Mouse (Mus musculus) large intestine, adult 2 months (tissue): ENCODE measurements at regions not wholly inside any gene's neighbourhood (a gene's known extent, or its start where the extent isn't known, plus 50 kb on each side); places are given as distances from the start of the nearest gene placed in this dataset.

ENCODE experiments used
- DNase-seq: peaks from one replicate; pipeline ENCODE4 v3.0.0-alpha.2; 2012; ENCODE audit warnings: low read depth, low spot score
- WGBS: fragments of 180-500 bp; shearing (Covaris S2); methylation state at CpG from one replicate; pipeline ENCODE4 v1.1.7; 2018; 5-methylcytosine and 5-hydroxymethylcytosine counted together

DNA sequence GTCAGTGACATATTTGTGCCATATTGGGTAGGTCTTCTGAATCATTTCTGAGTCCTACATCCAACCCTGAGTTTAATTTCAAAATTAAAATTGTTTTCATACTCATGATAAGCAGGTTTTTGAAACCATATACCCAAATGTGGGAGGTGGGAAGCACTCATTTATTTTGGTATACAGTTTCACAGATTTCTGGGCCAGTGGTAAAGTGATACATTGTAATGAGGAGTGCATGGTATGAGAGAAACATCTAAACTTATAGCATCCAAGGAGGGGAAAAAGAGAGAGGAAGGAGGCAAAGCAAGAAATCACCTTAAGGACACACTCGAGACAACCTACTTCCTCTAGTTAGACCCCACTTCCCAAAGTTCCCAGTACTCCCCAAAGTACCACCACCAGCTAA is 157.6 kb downstream of the Mreg start:
- 97% methylated on average over 1 of the region's 1 CpGs for WGBS
- no peak for DNase-seq

DNA sequence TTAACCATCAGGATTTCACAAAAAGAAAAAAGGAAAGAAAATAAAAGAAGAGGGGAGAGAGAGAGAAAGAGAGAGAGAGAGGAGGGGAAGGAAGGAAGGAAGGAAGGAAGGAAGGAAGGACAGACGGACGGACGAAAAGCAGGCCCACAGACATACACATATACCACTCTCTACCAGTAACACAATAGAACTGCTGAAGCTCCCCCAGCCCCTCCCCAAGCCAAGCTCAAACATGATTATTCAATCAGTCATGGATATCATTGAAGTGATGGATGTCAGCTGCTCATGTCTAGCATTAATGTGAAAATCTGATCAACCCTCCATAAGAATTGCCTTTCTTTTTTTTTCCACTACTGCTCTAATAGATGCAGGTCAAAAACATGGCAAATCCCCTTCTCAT is 161.2 kb downstream of the Mreg start:
- 98% methylated on average over 3 of the region's 3 CpGs for WGBS
- DNase-seq, result no peak

DNA sequence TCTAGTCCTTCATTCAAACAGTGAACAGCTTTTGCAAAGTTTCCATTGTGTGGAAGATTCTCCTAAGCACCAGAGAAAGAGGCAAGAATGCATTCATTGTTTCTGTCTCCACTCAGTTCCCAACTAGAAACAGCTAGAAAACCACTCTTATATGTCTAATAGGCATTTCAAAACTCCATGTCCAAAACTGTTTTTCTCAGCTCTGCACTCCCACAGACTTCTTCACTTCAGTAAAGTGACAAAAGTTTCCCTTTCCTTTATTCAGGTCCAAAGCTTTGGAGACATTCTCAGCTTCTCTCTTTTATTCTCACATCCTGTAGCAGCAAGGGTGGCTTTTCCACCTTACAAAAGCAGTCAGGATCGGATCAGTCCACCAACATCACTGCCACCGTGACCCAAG is 166.0 kb downstream of the Mreg start:
- no peak for DNase-seq
- 78% methylated on average over 2 of the region's 2 CpGs for WGBS

DNA sequence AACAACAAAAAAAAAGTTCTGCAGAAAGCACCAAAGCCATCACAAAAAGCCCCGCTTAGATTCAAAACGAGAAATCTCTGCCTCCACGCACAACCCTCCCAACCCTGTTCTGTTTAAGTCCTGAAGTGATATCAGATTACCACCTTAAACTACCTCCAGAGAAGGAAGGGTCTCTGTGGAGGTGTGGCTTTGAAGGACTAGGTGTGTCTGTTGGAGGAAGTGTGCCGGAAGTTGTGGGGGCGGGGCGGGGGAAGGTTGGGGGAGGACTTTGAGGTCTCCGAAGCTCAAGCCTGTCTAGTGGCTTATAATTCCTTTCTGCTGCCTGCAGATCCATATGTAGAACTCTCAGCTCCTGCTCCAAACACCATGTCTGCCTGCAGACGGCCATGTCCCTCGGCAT is 173.6 kb downstream of the Mreg start:
- WGBS, result 76% methylated on average over 9 of the region's 9 CpGs
- no peak for DNase-seq

DNA sequence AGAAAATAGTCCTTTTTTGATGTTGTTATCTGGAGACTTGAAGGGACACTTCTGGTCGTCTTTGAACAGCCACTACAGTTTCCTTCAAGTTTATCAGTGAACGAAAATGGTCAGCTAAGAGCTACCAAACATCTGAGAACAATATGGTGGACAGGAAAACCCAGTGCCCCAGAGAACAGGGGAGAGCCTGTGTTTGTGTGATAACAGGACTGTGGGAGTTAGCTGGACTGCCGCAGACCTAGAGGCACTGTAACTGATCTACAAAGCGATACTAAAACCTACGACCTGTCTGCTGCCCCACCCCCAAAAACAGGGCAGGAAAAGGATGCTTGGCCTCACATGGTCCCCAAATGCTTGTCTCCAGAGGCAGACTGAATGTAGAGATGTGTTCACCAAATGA is 175.5 kb downstream of the Mreg start:
- no peak for DNase-seq
- 80% methylated on average over 5 of the region's 5 CpGs for WGBS

DNA sequence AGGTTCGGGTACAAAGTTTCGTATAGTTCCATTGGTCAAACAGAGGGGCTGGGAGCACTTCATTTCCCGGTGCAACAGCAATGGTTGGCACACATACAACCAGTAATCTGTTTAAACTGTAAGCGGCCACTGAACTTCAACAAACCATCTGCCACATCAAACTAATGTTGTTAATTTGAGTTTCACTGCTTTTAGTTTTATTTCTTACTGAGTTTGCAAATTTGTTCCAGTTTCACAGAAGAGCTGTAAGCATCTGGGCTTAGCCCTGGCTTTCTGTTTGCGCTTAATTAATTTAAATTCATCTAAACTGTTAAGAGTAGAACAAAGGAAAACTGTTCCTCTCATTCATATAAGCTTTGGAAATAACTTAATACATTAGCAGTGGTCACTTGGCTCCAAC is 176.0 kb downstream of the Mreg start:
- no peak for DNase-seq
- 42% methylated on average over 5 of the region's 5 CpGs for WGBS

DNA sequence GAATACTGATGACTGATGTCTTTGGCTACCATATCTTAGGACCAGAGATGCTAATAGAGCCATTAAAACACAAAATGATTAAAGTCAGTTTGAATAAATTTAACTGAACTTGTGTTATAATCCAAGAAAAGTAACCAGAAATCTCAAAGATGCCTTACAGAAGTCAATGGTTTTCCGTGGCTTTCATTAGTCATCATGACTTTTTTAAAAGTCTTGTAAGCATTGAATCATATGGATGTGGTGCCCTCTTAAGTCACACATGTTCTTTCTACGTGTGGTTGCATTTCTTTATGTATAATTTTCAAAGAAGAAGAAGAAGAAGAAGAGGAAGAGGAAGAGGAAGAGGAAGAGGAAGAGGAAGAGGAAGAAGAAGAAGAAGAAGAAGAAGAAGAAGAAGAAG is 178.2 kb downstream of the Mreg start:
- DNase-seq, result no peak
- 81% methylated on average over 2 of the region's 2 CpGs for WGBS

DNA sequence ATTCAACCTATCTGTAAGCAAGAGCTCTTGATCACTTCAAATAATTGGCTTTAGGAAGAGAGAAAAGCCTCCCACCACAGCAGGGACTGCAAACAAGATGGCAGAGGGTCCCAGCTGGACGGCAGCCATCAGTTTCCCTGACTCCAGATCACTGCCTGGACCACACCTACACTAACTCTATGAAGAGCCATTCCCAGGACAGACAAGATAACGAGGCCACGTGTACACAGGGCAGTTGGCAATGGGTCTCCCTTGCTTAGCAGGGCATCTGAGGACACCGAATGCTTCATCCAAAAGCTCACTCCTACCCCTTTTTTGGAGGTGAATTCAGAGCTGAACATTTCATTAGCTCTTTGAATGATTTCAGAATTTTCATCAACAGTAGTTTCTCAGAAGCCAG is 179.9 kb downstream of the Mreg start:
- DNase-seq, result no peak
- 57% methylated on average over 4 of the region's 4 CpGs for WGBS

DNA sequence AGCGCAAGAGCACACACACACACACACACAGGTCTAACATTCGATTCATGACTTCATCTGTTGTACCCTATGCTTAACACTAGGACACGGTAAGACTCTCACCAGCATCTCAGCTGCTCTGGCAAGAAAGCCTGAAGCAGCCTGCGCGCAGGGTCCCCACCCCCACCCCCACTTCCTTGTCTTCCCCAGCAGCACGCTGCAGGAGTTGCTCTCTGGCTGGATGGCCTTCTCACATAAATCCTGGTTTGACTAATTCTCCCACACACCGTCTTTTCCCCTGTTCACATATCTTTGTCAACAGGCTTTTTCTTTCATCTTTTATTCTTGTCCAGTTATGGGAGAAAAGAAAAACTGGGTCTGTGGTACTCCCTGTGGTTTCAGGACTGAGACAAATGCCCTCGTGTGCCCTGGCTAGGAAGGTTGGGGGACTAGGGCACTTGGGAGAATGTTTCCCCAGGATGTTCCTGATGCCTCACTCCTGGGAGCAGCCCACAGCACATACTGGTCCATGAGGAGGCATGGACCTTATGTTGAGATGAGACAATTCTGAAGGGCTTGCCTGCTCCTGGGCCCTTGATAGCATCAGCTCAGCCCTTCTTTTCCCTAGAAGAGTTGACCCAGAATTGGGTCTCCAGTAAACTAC is 181.2 kb downstream of the Mreg start:
- DNase-seq, result no peak
- 85% methylated on average over 8 of the region's 8 CpGs for WGBS

DNA sequence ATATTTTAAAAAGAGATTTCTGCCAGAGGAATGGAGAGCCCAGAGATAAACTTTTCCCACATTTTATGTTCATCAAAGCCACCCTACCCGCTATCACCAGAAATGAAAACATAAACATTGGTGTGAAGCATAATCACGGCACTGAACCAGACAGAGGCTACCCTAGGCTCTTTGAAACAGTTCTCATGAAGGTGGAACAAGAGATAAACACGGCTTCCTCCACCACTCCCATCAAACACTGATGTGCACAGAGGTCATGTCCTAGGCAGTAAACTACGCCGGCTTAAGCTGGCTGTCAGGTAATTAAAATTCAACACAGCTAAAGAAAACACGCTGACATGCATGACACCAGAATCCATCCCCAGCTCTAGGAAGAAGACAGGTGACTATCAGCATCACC is 182.5 kb downstream of the Mreg start:
- no peak for DNase-seq
- 48% methylated on average over 6 of the region's 6 CpGs for WGBS

DNA sequence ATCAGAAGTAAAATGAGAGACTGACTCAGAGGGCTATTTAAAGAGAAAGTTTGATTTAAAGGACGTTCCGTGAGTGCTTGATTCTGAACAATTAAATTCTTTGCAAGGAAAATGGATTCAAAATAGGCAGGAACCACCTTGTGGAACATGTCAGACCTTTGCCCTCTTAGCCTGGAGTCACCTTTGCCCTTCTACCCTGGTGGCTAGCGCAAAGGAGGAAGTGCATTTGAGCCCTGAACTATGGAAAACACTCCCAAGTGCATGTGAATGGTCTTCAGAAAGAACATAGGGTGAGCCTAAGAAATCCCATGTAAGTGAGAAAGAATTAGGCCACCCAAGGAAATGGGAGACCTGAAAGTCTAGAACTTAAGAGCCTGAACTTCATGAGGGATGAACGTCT is 185.2 kb downstream of the Mreg start:
- DNase-seq, result no peak
- 81% methylated on average over 4 of the region's 4 CpGs for WGBS

DNA sequence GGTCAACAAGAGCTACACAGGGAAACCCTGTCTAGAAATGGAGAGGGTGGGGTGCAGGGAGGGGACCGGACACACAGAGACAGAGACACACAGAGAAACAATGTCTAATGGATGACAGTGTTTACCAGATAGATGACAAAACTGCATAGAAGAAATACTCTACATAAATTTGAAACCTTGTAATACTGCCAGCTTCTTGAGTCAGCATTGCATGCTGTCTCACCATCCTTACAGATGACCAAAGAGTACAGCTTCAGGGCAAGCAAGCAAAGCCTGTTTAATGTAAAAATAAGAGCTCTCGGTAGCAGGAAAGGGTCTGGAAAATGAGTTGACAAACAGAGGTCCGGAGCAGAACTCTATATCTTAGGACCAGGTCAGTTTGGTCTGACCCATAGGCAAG is 189.5 kb downstream of the Mreg start:
- no peak for DNase-seq
- 78% methylated on average over 3 of the region's 3 CpGs for WGBS

DNA sequence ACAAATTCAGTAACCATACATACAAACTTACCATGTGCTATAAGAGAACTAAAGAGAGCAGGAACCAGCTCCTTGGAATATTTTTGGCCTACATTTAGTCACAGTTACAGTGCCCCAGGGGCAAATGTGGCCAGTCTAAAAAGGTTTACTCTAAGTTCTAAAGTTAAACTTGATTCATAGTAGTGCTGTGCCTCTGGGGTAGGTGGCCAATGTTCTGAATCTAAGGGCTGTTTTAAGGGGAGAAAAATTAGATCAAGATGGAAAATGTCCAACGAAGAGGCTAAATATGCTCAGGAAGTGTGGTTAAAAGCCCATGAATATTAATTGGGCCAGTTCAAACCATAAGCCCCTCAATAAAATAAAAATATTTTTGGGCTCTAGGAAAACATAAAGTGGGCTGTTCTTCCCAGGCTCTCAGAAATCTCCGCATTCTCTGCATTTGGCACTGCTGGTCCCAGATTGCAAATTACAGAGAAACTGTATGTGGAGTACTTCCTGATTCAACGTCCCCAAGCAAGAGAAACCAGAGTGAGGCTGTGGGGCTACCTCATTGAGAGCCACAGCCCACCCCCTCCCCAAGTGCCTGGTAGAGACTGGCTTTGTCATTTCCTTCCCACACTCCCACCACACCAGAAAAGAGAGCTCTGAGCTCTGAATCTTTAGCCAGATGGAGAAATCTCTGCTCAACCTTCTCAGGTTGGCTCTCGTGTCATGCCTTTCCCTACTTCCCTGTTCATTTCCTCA is 193.5 kb downstream of the Mreg start:
- no peak for DNase-seq
- WGBS, result 85% methylated on average over 4 of the region's 4 CpGs

DNA sequence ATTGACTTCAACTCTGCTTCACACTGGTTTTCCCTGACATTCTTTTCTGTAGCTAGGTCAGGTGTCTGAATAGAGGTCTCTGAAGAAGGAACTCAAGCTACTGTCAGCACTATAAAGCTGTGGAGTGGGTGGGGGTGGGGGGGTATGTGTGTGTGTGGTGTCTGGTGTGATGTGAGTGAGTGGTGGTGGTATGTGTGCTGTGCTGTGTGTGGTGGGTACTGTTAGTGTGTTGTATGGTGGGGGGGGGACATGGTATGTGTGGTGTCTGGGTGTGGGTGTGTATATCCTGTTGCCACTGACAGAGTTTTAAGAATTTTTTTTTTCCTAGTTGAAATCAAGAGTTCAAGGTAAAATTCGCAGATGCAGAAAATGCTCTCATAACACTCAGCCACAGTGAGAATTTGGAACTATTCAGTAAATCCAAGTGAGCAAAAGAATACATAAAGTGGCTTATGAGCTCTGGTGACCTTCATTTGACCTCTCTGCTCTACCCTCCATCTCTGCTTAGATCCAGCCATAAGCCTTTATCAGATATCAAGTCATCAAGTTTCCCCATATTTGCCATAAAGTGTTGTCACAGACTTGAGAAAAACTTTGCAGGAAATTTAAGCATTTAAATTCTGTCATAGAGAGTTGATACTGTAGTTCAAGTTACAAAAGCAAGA is 194.2 kb downstream of the Mreg start:
- DNase-seq, result no peak
- WGBS, result 80% methylated on average over 1 of the region's 1 CpGs

DNA sequence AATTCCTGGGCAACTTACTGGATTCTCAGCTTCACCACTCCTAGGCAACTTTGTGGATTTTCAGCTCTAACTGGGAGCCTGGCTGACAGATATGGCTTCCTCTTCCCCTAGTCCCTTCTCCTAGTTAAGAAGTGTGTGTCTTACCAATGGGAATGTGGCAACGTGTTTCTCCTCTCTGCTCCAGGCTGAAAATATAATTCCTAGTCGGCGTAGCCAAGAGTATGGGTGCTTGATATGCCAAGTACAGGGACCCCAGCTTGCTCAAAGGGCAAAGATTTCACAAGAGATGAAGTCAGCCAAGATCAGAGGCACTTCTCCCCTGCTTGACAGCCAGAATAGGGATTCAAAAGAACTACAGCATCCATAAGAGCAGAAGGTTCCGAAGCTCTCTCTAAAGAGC is 196.6 kb downstream of the Mreg start:
- 91% methylated on average over 4 of the region's 4 CpGs for WGBS
- DNase-seq, result no peak

DNA sequence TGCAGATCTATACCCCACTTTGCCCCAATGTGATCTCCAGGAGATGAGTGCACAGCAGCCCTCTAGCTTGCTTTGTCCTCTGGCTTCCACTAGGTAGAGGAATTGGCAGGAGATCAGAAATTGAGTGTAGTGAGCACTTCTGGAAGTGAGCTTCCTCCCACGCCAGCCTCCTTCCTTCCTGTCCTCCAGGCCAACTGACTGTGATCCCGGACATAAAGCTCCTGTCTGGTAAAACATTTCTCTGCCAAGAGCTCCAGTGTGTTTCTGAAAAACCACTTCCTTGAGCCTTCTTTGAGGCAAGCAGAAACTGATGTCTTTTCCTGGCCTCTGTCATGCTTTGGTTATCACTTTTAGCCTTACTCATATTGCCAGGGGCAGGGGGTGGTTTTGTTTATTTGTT is 197.5 kb downstream of the Mreg start:
- DNase-seq, result no peak
- 34% methylated on average over 2 of the region's 2 CpGs for WGBS

DNA sequence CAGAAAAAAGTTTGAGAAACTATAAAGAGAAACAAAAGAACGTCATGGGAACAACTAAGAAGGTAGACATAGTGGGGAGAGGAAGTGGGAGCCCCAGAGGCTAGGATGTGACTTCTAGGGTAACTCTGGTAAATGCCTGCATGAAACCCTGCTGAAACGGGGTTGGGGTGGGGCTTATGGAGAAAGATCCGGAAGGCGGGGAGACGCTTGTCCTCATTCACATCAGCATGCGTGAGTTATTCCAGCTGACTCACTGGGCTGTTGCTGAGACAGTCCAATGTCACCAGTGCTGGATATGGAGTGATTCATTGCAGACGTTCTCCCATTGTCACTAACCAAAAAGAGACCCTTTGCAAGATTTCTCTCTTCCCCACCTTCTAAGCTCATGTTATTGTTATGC is 198.2 kb downstream of the Mreg start:
- WGBS, result 66% methylated on average over 7 of the region's 7 CpGs
- DNase-seq, result no peak

DNA sequence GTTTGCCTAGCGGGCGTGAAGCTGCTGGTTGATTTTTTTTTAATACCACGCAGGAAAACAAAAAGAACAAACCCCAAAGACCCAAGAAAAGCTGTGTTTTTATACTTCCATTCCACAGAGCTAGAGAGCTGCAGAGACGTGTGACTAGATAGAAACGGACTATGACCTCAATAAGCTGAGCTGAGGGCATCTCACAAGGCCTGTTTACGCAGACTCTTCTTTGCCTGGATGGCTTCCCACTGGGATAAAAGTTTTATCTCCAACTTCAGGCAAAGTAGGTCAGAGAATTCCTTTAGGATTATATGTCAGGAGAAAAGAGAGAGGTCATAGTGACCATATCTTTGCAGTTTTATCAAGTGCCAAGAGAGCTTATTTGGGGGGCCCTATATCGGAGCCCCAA is 199.4 kb downstream of the Mreg start:
- 50% methylated on average over 7 of the region's 7 CpGs for WGBS
- no peak for DNase-seq

DNA sequence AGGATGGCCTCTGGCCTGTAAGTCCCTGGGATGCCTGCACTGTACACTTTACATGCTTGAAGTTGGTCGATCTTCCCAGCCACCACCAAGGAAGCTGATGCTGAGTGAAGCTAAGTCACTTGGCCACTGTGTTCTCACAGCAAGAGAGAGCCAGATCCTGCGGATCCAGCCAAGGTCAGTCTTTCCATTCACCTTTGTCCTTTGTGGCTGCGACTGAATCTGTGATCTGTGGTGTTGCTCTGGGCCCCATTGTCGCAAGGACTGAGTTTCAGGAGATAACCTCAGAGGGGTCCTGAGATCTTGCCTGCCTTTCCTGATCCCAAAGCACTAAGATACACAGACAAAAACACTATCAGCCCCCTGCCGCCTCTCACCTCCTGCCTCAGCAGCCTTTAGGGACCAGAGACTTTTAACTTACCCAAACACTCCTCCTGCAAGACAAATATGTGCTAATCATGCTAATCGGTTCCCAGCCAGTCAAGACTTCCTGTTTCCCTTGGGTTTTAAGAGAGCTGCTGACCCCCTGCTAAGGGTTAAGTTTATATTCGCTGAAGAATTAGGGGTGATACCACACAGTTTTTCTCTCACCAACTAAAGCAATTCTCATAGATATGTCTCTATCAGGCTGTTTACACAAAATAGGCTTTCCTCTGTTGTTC is 202.7 kb downstream of the Mreg start:
- no peak for DNase-seq
- 51% methylated on average over 7 of the region's 7 CpGs for WGBS

DNA sequence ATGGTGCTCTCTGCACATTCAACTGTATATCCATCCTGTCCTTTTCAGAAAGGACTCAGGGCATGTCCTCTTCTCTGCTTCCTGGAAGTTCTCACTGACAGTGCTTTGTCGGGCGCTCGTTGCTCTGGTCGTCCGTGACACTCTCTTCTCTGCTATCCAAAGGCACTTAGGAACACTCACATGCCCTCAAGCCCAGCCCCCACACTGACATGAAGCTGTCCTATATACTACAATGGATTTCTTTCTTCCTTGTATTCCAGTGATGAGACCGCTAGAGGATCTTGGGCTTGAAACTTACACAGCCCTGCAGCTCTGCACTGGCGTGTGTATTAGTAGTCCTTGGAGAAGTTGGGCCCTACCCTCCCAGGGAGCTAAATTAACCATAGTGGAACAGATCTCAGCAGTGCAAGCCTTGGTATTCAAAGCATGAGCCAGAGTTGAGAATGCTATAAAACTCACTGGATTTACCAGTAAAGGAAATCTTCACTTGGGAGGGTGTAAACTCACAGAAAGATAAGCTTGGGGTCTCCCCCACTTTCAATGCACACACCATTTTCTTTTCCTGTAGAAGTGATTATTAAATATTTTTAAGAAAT is 205.3 kb downstream of the Mreg start:
- 76% methylated on average over 7 of the region's 7 CpGs for WGBS
- no peak for DNase-seq
